Mouse (Mus musculus): ENCODE results near the gene Trim45. TPM values are rescaled to one million over a fixed set of nuclear protein-coding genes. Genes with fewer than 3 reads are reported as not detected.

Gene Trim45
- 9.0 and 9.9 TPM in 2 replicates for total RNA-seq (2014; rRNA removed)
- polyA plus RNA-seq (2015; fragmentation: Nextera tagmentation; extraction: Ambion mirVana): 5.2 and 5.9 TPM in 2 replicates

- WGBS: under 1% methylated on average over 39 of the region's 39 CpGs
- Histone ChIP-seq H3K9ac (replicated peaks; ENCODE audit: low read length) (peak within 1 kb of the TSS; percentile 72), H3K4me2 (ENCODE audit: low read depth, low read length) (peak within 1 kb of the TSS; percentile 74), H3K4me1 (ENCODE audit: insufficient read depth, low read length) (peaks cover 13% of the 10 kb centered on the region; the same call in 1 of the 2 replicates), H3K9me3 (ENCODE audit: low read length) (no peaks in the 10 kb centered on the region), H3K27me3 (ENCODE audit: insufficient read depth, low read length) (no peaks in the 10 kb centered on the region), H3K4me3 (ENCODE audit: low read length) (peak within 1 kb of the TSS; percentile 48), H3K36me3 (ENCODE audit: insufficient read depth, low read length) (0 out of 2 replicates have a peak, but pooled peaks cover 7% of the 10 kb centered on the region), H3K27ac (peak within 1 kb of the TSS; percentile 87)
- DNase-seq (ENCODE audit: low spot score): peak; percentile 99
- peak; percentile 99 for ATAC-seq
- no peak for TF ChIP-seq CTCF (IDR thresholded peaks at IDR 0.05; ENCODE audit: low read depth)
These were observed at the start of gene Trim45 for GRCm38 (mm10) chr3:100921825-100922505. Trim45 (plus strand) TSS chr3:100922202.

DNA sequence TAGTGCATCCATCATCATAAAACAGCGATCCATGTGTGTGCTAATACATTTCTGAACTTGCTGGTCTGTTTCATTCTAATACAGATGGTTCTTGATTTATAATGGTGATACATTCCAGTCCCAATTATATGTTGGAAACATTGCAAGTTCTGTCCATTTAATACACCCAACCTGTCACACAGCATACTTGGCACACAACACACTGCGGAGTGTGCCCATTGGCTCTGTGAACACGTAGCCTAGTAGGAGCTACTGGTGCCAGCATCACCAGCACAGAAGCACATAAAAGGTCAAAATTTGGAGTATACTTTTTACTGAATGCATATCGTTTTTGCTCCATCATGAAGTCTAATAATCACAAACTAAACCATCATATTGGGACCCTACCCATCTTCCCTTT is 44.9 kb upstream of the Trim45 start:
- Histone ChIP-seq H3K4me1 (ENCODE audit: insufficient read depth, low read length) (no peaks in the 10 kb centered on the region), H3K27ac (no peak overlapping the region), H3K4me3 (ENCODE audit: low read length) (no peak overlapping the region), H3K36me3 (ENCODE audit: insufficient read depth, low read length) (no peaks in the 10 kb centered on the region), H3K9me3 (ENCODE audit: low read length) (no peaks in the 10 kb centered on the region), H3K27me3 (ENCODE audit: insufficient read depth, low read length) (no peaks in the 10 kb centered on the region), H3K4me2 (ENCODE audit: low read depth, low read length) (no peak overlapping the region), H3K9ac (replicated peaks; ENCODE audit: low read length) (no peak overlapping the region)
- WGBS: 89% methylated on average over 4 of the region's 4 CpGs
- DNase-seq (ENCODE audit: low spot score): no peak
- no peak for ATAC-seq
- TF ChIP-seq CTCF (IDR thresholded peaks at IDR 0.05; ENCODE audit: low read depth): no peak

GRCm38 (mm10) chr3:100881403-100881802 is 40.6 kb upstream of the Trim45 start:
- Histone ChIP-seq H3K9me3 (ENCODE audit: low read length) (no peaks in the 10 kb centered on the region), H3K9ac (replicated peaks; ENCODE audit: low read length) (no peak overlapping the region), H3K36me3 (ENCODE audit: insufficient read depth, low read length) (no peaks in the 10 kb centered on the region), H3K4me2 (ENCODE audit: low read depth, low read length) (no peak overlapping the region), H3K4me3 (ENCODE audit: low read length) (no peak overlapping the region), H3K4me1 (ENCODE audit: insufficient read depth, low read length) (no peaks in the 10 kb centered on the region), H3K27me3 (ENCODE audit: insufficient read depth, low read length) (no peaks in the 10 kb centered on the region), H3K27ac (no peak overlapping the region)
- DNase-seq (ENCODE audit: low spot score): no peak
- no peak for ATAC-seq
- no peak for TF ChIP-seq CTCF (IDR thresholded peaks at IDR 0.05; ENCODE audit: low read depth)
- WGBS: 73% methylated on average over 6 of the region's 6 CpGs

- Histone ChIP-seq H3K4me2 (ENCODE audit: low read depth, low read length) (no peak overlapping the region), H3K4me1 (ENCODE audit: insufficient read depth, low read length) (no peaks in the 10 kb centered on the region), H3K9ac (replicated peaks; ENCODE audit: low read length) (no peak overlapping the region), H3K4me3 (ENCODE audit: low read length) (no peak overlapping the region), H3K9me3 (ENCODE audit: low read length) (no peaks in the 10 kb centered on the region), H3K27ac (no peak overlapping the region), H3K36me3 (ENCODE audit: insufficient read depth, low read length) (no peaks in the 10 kb centered on the region), H3K27me3 (ENCODE audit: insufficient read depth, low read length) (no peaks in the 10 kb centered on the region)
- ATAC-seq (peak; percentile 64; the same call in 1 of the 2 replicates), DNase-seq (ENCODE audit: low spot score) (peak; percentile 17)
- WGBS: 60% methylated on average over 9 of the region's 9 CpGs
- no peak for TF ChIP-seq CTCF (IDR thresholded peaks at IDR 0.05; ENCODE audit: low read depth)
These were observed 40.0 kb upstream of the Trim45 start for GRCm38 (mm10) chr3:100881843-100882634.

GRCm38 (mm10) chr3:100889234-100889633 is 32.8 kb upstream of the Trim45 start:
- ATAC-seq (no peak), DNase-seq (ENCODE audit: low spot score) (no peak)
- TF ChIP-seq CTCF (IDR thresholded peaks at IDR 0.05; ENCODE audit: low read depth): no peak
- H3K9ac ChIP-seq (replicated peaks; ENCODE audit: low read length): no peak overlapping the region
- no peaks in the 10 kb centered on the region for H3K9me3 ChIP-seq (ENCODE audit: low read length)
- no peaks in the 10 kb centered on the region for H3K36me3 ChIP-seq (ENCODE audit: insufficient read depth, low read length)
- H3K4me1 ChIP-seq (ENCODE audit: insufficient read depth, low read length): no peaks in the 10 kb centered on the region
- H3K27ac ChIP-seq: no peak overlapping the region
- WGBS: 89% methylated on average over 1 of the region's 1 CpGs
- no peak overlapping the region for H3K4me2 ChIP-seq (ENCODE audit: low read depth, low read length)
- H3K27me3 ChIP-seq (ENCODE audit: insufficient read depth, low read length): no peaks in the 10 kb centered on the region
- no peak overlapping the region for H3K4me3 ChIP-seq (ENCODE audit: low read length)

GRCm38 (mm10) chr3:100890406-100890805 is 31.6 kb upstream of the Trim45 start:
- WGBS: 87% methylated on average over 3 of the region's 3 CpGs
- H3K4me3 ChIP-seq (ENCODE audit: low read length): no peak overlapping the region
- ATAC-seq (no peak), DNase-seq (ENCODE audit: low spot score) (no peak)
- H3K27ac ChIP-seq: no peak overlapping the region
- H3K9me3 ChIP-seq (ENCODE audit: low read length): no peaks in the 10 kb centered on the region
- no peak overlapping the region for H3K9ac ChIP-seq (replicated peaks; ENCODE audit: low read length)
- H3K36me3 ChIP-seq (ENCODE audit: insufficient read depth, low read length): no peaks in the 10 kb centered on the region
- H3K4me2 ChIP-seq (ENCODE audit: low read depth, low read length): no peak overlapping the region
- no peaks in the 10 kb centered on the region for H3K27me3 ChIP-seq (ENCODE audit: insufficient read depth, low read length)
- no peak for TF ChIP-seq CTCF (IDR thresholded peaks at IDR 0.05; ENCODE audit: low read depth)
- H3K4me1 ChIP-seq (ENCODE audit: insufficient read depth, low read length): no peaks in the 10 kb centered on the region

Data from hindbrain, postnatal 0 days (tissue).